Mouse (Mus musculus): ENCODE results near the gene Ski. TPM values are rescaled to one million over a fixed set of nuclear protein-coding genes. Genes with fewer than 3 reads are reported as not detected.
A peak's percentile ranks its signal among the peaks of the same experiment; 100 is the strongest.

Ski gene
- polyA plus RNA-seq, 1 experiment from 2014 or later, result 16.2 TPM

DNA sequence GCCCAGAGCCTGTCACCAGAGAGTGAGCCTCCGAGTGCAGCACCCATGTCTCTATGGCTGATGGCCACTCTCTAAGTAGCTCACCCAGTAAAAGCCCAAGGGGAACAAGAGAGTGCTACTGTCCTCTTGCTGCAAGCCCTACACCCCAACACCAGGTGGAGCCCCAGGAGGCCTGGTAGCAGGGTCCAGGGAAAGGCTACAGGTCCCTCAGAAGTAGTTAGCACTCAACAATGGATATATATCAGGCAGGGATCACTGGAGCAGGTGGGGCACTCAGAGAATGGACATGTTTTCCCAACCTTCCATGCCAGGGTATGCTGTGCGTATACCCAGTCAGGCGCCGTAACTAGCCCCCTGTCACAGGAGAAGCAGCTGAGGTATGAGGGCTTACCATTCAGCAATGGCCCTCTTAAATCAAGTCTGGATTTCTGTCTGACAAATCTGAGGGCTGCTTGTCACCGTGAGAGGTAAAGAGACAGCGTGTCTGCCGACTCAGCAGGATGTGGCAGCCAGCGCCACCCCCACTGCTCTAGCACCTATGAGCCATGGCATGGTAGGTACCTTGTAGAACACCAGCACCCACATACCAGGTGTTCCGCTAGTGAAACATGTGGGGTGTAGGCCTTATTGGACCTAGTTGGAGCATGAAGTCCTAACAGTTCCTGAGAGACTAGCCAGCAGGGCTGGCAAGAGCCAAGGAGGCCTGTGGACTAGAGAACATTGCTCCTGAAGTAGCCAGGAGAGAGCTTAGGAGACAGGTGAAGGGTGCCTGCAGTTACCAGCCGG, 93.1 kb downstream of the Ski start:
- H3K4me3 ChIP-seq (ENCODE audit: low read depth, low read length), result no peak overlapping the region
- no peak for ATAC-seq
- H3K4me1 ChIP-seq (ENCODE audit: control insufficient read depth, insufficient read depth, low read length), result peaks cover 26% of the 10 kb centered on the region
- WGBS, result 91% methylated on average over 10 of the region's 10 CpGs
- DNase-seq (ENCODE audit: low spot score), result no peak
- peak overlapping the region; percentile 29 for H3K9ac ChIP-seq (ENCODE audit: low read length)
- H3K27ac ChIP-seq (ENCODE audit: low read depth, low read length), result peak overlapping the region; percentile 46; the same call in 1 of the 2 replicates
- no peaks in the 10 kb centered on the region for H3K27me3 ChIP-seq (replicated peaks; ENCODE audit: control insufficient read depth, insufficient read depth, low read length)
- no peaks in the 10 kb centered on the region for H3K9me3 ChIP-seq (replicated peaks; ENCODE audit: control insufficient read depth, low read length)
- no peaks in the 10 kb centered on the region for H3K36me3 ChIP-seq (ENCODE audit: control insufficient read depth, insufficient read depth, low read length)
- no peak overlapping the region for H3K4me2 ChIP-seq (ENCODE audit: low read length)

- no peak for DNase-seq (ENCODE audit: low spot score)
- H3K9ac ChIP-seq (ENCODE audit: low read length), result no peak overlapping the region
- H3K27me3 ChIP-seq (replicated peaks; ENCODE audit: control insufficient read depth, insufficient read depth, low read length), result no peaks in the 10 kb centered on the region
- H3K4me1 ChIP-seq (ENCODE audit: control insufficient read depth, insufficient read depth, low read length), result peaks cover 17% of the 10 kb centered on the region
- 92% methylated on average over 15 of the region's 15 CpGs for WGBS
- H3K9me3 ChIP-seq (replicated peaks; ENCODE audit: control insufficient read depth, low read length), result no peaks in the 10 kb centered on the region
- H3K4me2 ChIP-seq (ENCODE audit: low read length), result no peak overlapping the region
- no peaks in the 10 kb centered on the region for H3K36me3 ChIP-seq (ENCODE audit: control insufficient read depth, insufficient read depth, low read length)
- H3K4me3 ChIP-seq (ENCODE audit: low read depth, low read length), result no peak overlapping the region
- no peak overlapping the region for H3K27ac ChIP-seq (ENCODE audit: low read depth, low read length)
- ATAC-seq, result no peak
Measured at GRCm38 (mm10) chr4:155128411-155128810, 94.0 kb downstream of the Ski start.

- Histone ChIP-seq H3K36me3 (ENCODE audit: control insufficient read depth, insufficient read depth, low read length) (no peaks in the 10 kb centered on the region), H3K9ac (ENCODE audit: low read length) (no peak overlapping the region), H3K4me3 (ENCODE audit: low read depth, low read length) (no peak overlapping the region), H3K9me3 (replicated peaks; ENCODE audit: control insufficient read depth, low read length) (no peaks in the 10 kb centered on the region), H3K27me3 (replicated peaks; ENCODE audit: control insufficient read depth, insufficient read depth, low read length) (no peaks in the 10 kb centered on the region), H3K4me1 (ENCODE audit: control insufficient read depth, insufficient read depth, low read length) (peaks cover 26% of the 10 kb centered on the region), H3K27ac (ENCODE audit: low read depth, low read length) (no peak overlapping the region), H3K4me2 (ENCODE audit: low read length) (no peak overlapping the region)
- WGBS, result 75% methylated on average over 7 of the region's 7 CpGs
- no peak for ATAC-seq
- DNase-seq (ENCODE audit: low spot score), result peak; percentile 40
Measured at GRCm38 (mm10) chr4:155126602-155127372, 95.6 kb downstream of the Ski start.

GRCm38 (mm10) chr4:155126194-155126593, 96.2 kb downstream of the Ski start:
- WGBS, result 93% methylated on average over 5 of the region's 5 CpGs
- ATAC-seq (no peak), DNase-seq (ENCODE audit: low spot score) (no peak)
- Histone ChIP-seq H3K4me1 (ENCODE audit: control insufficient read depth, insufficient read depth, low read length) (peaks cover 26% of the 10 kb centered on the region), H3K9me3 (replicated peaks; ENCODE audit: control insufficient read depth, low read length) (no peaks in the 10 kb centered on the region), H3K4me2 (ENCODE audit: low read length) (no peak overlapping the region), H3K27ac (ENCODE audit: low read depth, low read length) (no peak overlapping the region), H3K4me3 (ENCODE audit: low read depth, low read length) (no peak overlapping the region), H3K27me3 (replicated peaks; ENCODE audit: control insufficient read depth, insufficient read depth, low read length) (no peaks in the 10 kb centered on the region), H3K36me3 (ENCODE audit: control insufficient read depth, insufficient read depth, low read length) (no peaks in the 10 kb centered on the region), H3K9ac (ENCODE audit: low read length) (no peak overlapping the region)

DNA sequence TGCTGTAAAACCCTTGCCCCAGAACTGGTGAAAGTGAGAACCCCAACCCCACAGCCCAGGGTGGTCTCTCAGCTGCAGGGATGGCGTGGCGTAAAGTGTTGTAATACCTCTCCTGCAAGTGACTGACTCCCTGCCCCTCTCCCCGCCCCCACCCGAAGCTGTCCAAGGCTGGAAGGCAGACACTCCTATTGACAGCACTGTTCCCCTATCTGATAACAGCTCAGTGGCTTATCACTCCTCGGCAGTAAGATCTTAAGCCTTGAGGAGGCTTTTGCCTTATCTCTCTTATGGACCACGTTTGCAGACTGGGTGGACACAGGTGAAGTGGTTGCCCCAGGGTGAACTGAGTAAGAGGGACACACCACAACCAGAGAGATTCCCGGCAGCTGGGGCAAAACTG, 97.1 kb downstream of the Ski start:
- Histone ChIP-seq H3K27ac (ENCODE audit: low read depth, low read length) (no peak overlapping the region), H3K9ac (ENCODE audit: low read length) (no peak overlapping the region), H3K36me3 (ENCODE audit: control insufficient read depth, insufficient read depth, low read length) (no peaks in the 10 kb centered on the region), H3K9me3 (replicated peaks; ENCODE audit: control insufficient read depth, low read length) (no peaks in the 10 kb centered on the region), H3K4me1 (ENCODE audit: control insufficient read depth, insufficient read depth, low read length) (peaks cover 24% of the 10 kb centered on the region), H3K27me3 (replicated peaks; ENCODE audit: control insufficient read depth, insufficient read depth, low read length) (no peaks in the 10 kb centered on the region), H3K4me2 (ENCODE audit: low read length) (no peak overlapping the region), H3K4me3 (ENCODE audit: low read depth, low read length) (no peak overlapping the region)
- no peak for ATAC-seq
- DNase-seq (ENCODE audit: low spot score), result no peak
- WGBS, result 70% methylated on average over 7 of the region's 7 CpGs

DNA sequence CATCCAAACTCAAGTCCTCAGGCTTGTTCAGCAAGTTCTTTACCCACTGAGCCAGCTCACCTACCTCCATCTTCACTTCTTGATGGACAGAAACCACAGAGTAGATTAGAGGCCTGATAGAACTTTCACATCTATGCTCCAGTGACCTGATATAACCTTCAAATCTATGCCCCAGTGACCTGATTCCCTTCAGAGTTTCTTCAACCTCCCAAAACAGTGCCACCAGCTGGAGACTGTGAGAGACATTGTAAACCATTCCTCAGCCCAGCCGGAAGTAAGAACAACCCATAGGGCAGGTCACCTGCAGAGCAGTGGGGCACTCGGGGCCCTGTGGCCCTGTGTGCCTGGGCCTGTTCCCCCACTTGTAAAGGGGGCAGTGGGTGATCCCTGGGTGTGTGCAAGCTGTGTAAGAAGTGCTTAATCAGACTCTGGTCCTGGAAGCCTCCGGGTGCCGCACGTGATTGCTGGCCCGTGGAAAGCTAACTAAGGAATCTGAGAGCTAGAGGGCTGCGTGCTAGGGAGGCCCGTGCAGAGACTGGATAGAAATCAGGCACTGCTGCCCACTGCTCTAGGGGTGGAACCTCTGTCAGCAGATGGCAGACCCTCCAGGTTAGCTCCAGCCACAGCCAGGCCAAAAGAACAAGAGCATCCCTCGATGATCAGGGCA, 98.4 kb downstream of the Ski start:
- H3K4me1 ChIP-seq (ENCODE audit: control insufficient read depth, insufficient read depth, low read length), result peaks cover 11% of the 10 kb centered on the region
- no peak overlapping the region for H3K4me3 ChIP-seq (ENCODE audit: low read depth, low read length)

DNA sequence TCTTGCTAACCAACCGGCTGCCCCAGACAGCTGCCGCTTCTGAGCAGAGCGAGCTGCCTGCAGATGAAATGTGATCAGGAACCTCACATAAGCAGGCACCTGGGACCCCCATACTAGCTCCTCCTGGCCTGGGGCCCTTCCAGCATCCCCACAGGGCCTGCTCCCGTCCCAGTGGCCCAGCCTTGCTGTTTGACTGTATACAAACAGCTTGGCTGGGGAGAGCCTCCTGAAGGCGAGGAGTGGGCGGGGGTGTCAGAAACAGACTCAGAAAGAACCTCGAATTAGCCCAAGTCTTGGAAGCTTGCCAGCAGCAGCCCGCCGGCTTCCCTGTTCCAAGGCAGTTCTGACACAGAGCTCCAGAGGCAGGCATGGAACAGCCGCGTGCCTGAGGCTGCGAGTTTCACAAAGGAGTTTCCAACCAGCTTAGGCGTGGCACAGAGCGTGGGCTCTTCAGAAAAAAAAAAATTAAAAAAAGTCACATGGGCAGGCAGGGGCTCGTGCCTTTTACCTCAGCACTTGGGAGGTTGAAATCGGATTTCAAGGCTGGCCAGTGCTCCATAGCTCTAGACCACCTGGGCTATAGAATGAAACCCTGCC, 99.8 kb downstream of the Ski start:
- Histone ChIP-seq H3K36me3 (ENCODE audit: control insufficient read depth, insufficient read depth, low read length) (no peaks in the 10 kb centered on the region), H3K4me1 (ENCODE audit: control insufficient read depth, insufficient read depth, low read length) (peaks cover 11% of the 10 kb centered on the region), H3K4me2 (ENCODE audit: low read length) (peak overlapping the region; percentile 29; the same call in 1 of the 2 replicates), H3K9ac (ENCODE audit: low read length) (peak overlapping the region; percentile 35; the same call in 1 of the 2 replicates), H3K27me3 (replicated peaks; ENCODE audit: control insufficient read depth, insufficient read depth, low read length) (no peaks in the 10 kb centered on the region), H3K4me3 (ENCODE audit: low read depth, low read length) (no peak overlapping the region), H3K27ac (ENCODE audit: low read depth, low read length) (peak overlapping the region; percentile 86), H3K9me3 (replicated peaks; ENCODE audit: control insufficient read depth, low read length) (no peaks in the 10 kb centered on the region)
- DNase-seq (ENCODE audit: low spot score) (peak; percentile 98), ATAC-seq (peak; percentile 92)
- WGBS, result 7% methylated on average over 16 of the region's 16 CpGs

More for the DNA sequence above, 98.4 kb downstream of the Ski start:
- Histone ChIP-seq H3K27ac (ENCODE audit: low read depth, low read length) (no peak overlapping the region), H3K36me3 (ENCODE audit: control insufficient read depth, insufficient read depth, low read length) (no peaks in the 10 kb centered on the region), H3K27me3 (replicated peaks; ENCODE audit: control insufficient read depth, insufficient read depth, low read length) (no peaks in the 10 kb centered on the region), H3K9ac (ENCODE audit: low read length) (no peak overlapping the region), H3K4me2 (ENCODE audit: low read length) (no peak overlapping the region), H3K9me3 (replicated peaks; ENCODE audit: control insufficient read depth, low read length) (no peaks in the 10 kb centered on the region)
- WGBS, result 79% methylated on average over 9 of the region's 9 CpGs
- ATAC-seq (no peak), DNase-seq (ENCODE audit: low spot score) (no peak)

GRCm38 (mm10) chr4:155121915-155122443, 100.4 kb downstream of the Ski start:
- Histone ChIP-seq H3K27ac (ENCODE audit: low read depth, low read length) (peak overlapping the region; percentile 86), H3K9ac (ENCODE audit: low read length) (peak overlapping the region; percentile 35; the same call in 1 of the 2 replicates), H3K4me2 (ENCODE audit: low read length) (0 out of 2 replicates have a peak overlapping the region, but pooled peaks have one; percentile 29), H3K9me3 (replicated peaks; ENCODE audit: control insufficient read depth, low read length) (no peaks in the 10 kb centered on the region), H3K4me3 (ENCODE audit: low read depth, low read length) (no peak overlapping the region), H3K27me3 (replicated peaks; ENCODE audit: control insufficient read depth, insufficient read depth, low read length) (no peaks in the 10 kb centered on the region), H3K4me1 (ENCODE audit: control insufficient read depth, insufficient read depth, low read length) (peaks cover 11% of the 10 kb centered on the region), H3K36me3 (ENCODE audit: control insufficient read depth, insufficient read depth, low read length) (no peaks in the 10 kb centered on the region)
- WGBS, result 85% methylated on average over 6 of the region's 6 CpGs
- DNase-seq (ENCODE audit: low spot score) (no peak), ATAC-seq (peak; percentile 11)

Measured in forebrain, embryonic 14.5 days (tissue).